Mouse (Mus musculus) stomach, postnatal 0 days (tissue): ENCODE measurements around the gene Phgdh. TPM values are rescaled to one million over a fixed set of nuclear protein-coding genes. Genes with fewer than 3 reads are reported as not detected.
A peak's percentile ranks its signal among the peaks of the same experiment; 100 is the strongest.
"Not testable (repeated sequence)": the region's sequence is repeated elsewhere in the genome, so short reads cannot be mapped to it uniquely, and the experiment has no call there.

Experiments
- ATAC-seq: fragments of 200-750 bp; cut with Nextera tagmentation; 2 replicates; pipeline ENCODE4 v1.8.0; 2017; ENCODE audit not compliant: low FRiP score, low TSS enrichment
- DNase-seq: peaks from one replicate; pipeline ENCODE4 v3.0.0-alpha.2; 2016; ENCODE audit warnings: low spot score
- H3K27ac ChIP-seq: fragments of 300-500 bp; sonication (generic); replicated peaks from 2 replicates; pipeline ENCODE4 v1.5.1; 2014; ENCODE audit warnings: mild to moderate bottlenecking, control low read depth
- H3K27me3 ChIP-seq: fragments of 300-500 bp; sonication (generic); 2 replicates; pipeline ENCODE4 v1.6.1; 2014; ENCODE audit warnings: low read length; ENCODE audit not compliant: control insufficient read depth, insufficient read depth
- H3K36me3 ChIP-seq: fragments of 300-500 bp; sonication (generic); 2 replicates; pipeline ENCODE4 v1.6.1; 2014; ENCODE audit warnings: low read length, mixed read lengths; ENCODE audit not compliant: control insufficient read depth, insufficient read depth
- H3K4me1 ChIP-seq: fragments of 300-500 bp; sonication (generic); replicated peaks from 2 replicates; pipeline ENCODE4 v1.6.1; 2014; ENCODE audit warnings: antibody characterized with exemption; ENCODE audit not compliant: control insufficient read depth, insufficient read depth
- H3K4me2 ChIP-seq: fragments of 300-500 bp; sonication (generic); replicated peaks from 2 replicates; pipeline ENCODE4 v1.6.1; 2014; ENCODE audit warnings: low read depth, mild to moderate bottlenecking, control low read depth, moderate library complexity
- H3K4me3 ChIP-seq: fragments of 300-500 bp; sonication (generic); 2 replicates; pipeline ENCODE4 v1.5.1; 2014; ENCODE audit warnings: low read depth, low read length, control low read depth
- H3K9ac ChIP-seq: fragments of 300-500 bp; sonication (generic); 2 replicates; pipeline ENCODE4 v1.6.1; 2014; ENCODE audit warnings: mild to moderate bottlenecking, low read length, control low read depth, mixed read lengths
- H3K9me3 ChIP-seq: fragments of 300-500 bp; sonication (generic); 2 replicates; pipeline ENCODE4 v1.6.1; 2016; ENCODE audit warnings: low read length; ENCODE audit not compliant: control insufficient read depth
- CTCF ChIP-seq: IDR thresholded peaks from 2 replicates; pipeline ENCODE4 v1.5.1; 2016; ENCODE audit warnings: antibody characterized with exemption, low read depth, mild to moderate bottlenecking, moderate library complexity
- EP300 ChIP-seq: optimal IDR thresholded peaks from 2 replicates; pipeline ENCODE3; 2016; ENCODE audit warnings: antibody characterized with exemption
- WGBS: fragments of 180-500 bp; shearing (Covaris S2); extraction: QIAGEN DNeasy Blood & Tissue Kit; methylation state at CpG from one replicate; pipeline ENCODE4 v1.1.7; 2014; 5-methylcytosine and 5-hydroxymethylcytosine counted together
- polyA plus RNA-seq: library from polyadenylated mRNA; unstranded; fragments of >200 nt; fragmentation: Nextera tagmentation; extraction: Ambion mirVana; gene quantifications from 2 replicates; pipeline ENCODE4 v1.2.1, GENCODE M21; 2015

Gene Phgdh
- 87.7 and 95.1 TPM in 2 replicates for polyA plus RNA-seq

DNA sequence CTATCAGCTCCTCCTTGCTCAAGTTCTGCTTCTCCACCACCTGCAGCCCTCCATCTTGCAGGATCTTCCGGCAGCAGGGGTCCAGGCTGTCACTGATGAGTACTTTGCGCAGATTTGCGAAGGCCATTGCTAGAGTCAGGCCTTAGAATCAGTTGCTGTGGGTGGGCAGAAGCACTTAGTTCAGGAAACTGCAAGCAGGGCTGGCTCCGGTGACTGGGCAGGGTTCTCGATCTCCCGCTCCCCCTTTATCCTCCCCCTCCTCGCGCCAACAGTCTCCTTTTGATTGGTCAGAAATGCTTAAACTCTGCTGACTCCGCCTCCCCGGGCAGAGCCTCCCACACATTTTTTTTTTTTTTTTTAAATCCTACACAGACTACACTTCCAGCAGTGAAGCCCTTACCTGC, at the start of gene Phgdh:
Gene Phgdh, minus strand, starts transcription at position 285 of the 404 bp plus-strand sequence.
- DNase-seq (peak; percentile 72), ATAC-seq (peak; percentile 72)
- not testable (repeated sequence) for H3K36me3 ChIP-seq, H3K27me3 ChIP-seq, H3K9me3 ChIP-seq, H3K4me1 ChIP-seq
- peak within 1 kb of the TSS; percentile 66 for H3K9ac ChIP-seq
- peak within 1 kb of the TSS; percentile 83 for H3K27ac ChIP-seq
- peak within 1 kb of the TSS; percentile 57 for H3K4me3 ChIP-seq
- 0% methylated on average over 10 of the region's 10 CpGs for WGBS
- peak within 1 kb of the TSS; percentile 95 for H3K4me2 ChIP-seq

DNA sequence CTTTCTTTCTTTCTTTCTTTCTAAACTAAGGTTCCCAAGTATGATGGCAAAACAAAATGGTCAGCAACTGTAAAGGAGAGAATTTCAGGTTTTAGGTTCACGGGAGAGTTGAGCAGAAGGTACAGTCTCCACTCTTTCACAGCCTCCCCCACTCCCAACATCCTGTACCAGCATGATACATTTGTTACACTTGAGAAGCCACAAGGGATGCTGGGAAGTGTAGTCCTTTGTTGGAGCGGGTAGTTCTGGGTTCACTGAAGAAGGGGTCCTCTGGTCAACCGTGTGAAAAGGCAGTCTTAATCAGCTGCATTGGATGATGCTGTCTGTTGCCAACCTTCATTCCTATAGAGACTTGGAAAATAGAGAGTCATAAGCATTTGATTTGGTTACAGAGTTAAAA, 49.5 kb upstream of the Phgdh start:
- Histone ChIP-seq H3K4me2 (no peak overlapping the region), H3K9me3 (no peaks in the 10 kb centered on the region), H3K9ac (no peak overlapping the region), H3K4me1 (no peaks in the 10 kb centered on the region), H3K27ac (no peak overlapping the region), H3K36me3 (no peaks in the 10 kb centered on the region), H3K4me3 (no peak overlapping the region), H3K27me3 (no peaks in the 10 kb centered on the region)
- WGBS, result 65% methylated on average over 3 of the region's 3 CpGs
- no peak for ATAC-seq
- DNase-seq, result no peak
- no peak for TF ChIP-seq EP300
- no peak for TF ChIP-seq CTCF

DNA sequence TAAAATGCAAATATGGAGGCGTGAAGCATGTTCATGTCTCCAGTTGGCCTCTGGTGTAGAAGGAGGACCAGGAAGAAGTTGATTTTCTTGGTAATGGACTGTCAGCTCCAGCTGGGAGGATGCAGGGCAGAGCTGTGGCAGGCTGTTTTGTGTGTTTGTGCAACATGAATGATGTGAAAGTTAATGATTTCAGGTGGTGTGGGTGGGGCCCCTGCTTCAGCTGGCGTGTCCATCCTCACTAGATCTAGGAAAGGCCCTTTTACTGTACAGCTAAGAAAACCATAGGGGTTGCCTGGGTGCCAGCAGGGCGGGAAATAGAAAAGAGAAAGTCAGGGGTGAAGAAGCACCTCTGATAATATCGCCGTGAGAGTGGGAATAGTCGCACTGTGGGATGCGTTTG, 48.0 kb upstream of the Phgdh start:
- no peak for ATAC-seq
- WGBS, result 64% methylated on average over 7 of the region's 7 CpGs
- no peak overlapping the region for H3K4me2 ChIP-seq
- H3K9me3 ChIP-seq, result no peaks in the 10 kb centered on the region
- H3K4me1 ChIP-seq, result peaks cover 4% of the 10 kb centered on the region; the same call in 1 of the 2 replicates
- no peaks in the 10 kb centered on the region for H3K36me3 ChIP-seq
- DNase-seq, result no peak
- no peak for TF ChIP-seq EP300
- TF ChIP-seq CTCF, result no peak
- no peak overlapping the region for H3K9ac ChIP-seq
- H3K4me3 ChIP-seq, result no peak overlapping the region
- no peak overlapping the region for H3K27ac ChIP-seq
- no peaks in the 10 kb centered on the region for H3K27me3 ChIP-seq

DNA sequence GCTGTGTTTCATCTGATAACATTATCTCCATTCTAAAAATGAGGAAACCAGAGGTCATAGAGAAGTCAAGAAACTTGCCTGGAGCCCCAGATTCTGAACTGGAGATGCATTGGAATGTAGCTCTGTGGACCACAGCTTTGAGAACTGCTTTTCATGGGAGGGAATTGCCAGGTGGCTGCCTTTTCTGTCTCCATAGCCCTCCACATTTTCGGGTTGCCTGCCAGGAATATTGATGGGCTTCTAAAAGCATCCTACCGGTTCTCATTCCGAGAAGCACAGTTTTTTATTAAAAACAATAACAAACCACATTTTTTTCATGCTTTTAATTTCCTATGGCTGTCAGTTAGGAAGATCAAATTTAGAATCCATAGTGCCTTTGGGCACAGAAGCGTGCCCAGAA, 47.3 kb upstream of the Phgdh start:
- H3K4me3 ChIP-seq, result no peak overlapping the region
- no peak overlapping the region for H3K4me2 ChIP-seq

DNA sequence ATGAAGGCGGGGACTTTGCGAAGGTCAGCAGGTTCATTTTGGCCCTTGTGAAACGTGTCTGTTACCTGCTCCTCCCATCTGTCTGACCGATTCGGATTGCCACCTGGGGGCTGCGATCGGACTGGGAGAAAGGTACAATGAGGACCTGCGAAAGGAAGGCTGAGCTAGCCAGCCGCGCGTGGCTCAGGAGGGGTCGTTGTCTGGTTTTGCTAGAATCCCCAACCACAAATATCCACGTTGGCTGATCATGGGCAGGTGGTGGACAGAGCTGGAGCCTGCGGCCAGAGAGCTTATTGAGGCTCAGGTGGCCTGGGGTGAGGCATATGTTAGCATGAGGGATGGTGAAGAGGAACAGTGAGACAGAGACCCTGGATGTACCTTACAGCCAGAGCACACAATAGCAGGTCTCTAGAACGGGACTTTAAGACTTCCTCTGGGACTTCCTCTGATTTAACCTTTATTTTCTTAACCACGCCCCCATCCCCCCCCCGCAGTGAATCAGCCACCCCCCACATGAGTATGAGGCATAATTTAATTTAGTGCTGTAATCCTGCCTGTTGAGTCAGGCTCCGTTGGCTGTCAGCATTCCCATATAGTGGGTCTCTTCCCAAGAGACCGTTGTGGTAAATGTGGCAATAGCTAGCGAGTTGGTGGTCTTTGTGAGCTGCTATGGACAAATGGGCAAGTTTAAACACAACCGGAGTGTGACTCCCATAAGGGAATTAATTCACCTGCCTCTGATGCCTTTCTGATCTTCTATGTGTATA, 43.4 kb upstream of the Phgdh start:
- no peak for ATAC-seq
- H3K27ac ChIP-seq, result no peak overlapping the region
- H3K27me3 ChIP-seq, result no peaks in the 10 kb centered on the region
- no peaks in the 10 kb centered on the region for H3K36me3 ChIP-seq
- peak overlapping the region; percentile 85 for H3K4me2 ChIP-seq
- 8% methylated on average over 21 of the region's 21 CpGs for WGBS
- DNase-seq, result no peak
- peak overlapping the region; percentile 54 for H3K9ac ChIP-seq
- H3K9me3 ChIP-seq, result no peaks in the 10 kb centered on the region
- H3K4me3 ChIP-seq, result peak overlapping the region; percentile 72
- H3K4me1 ChIP-seq, result peaks cover 4% of the 10 kb centered on the region; the same call in 1 of the 2 replicates
- TF ChIP-seq CTCF (no peak), EP300 (no peak)

More for the DNA sequence above, 47.3 kb upstream of the Phgdh start:
- H3K36me3 ChIP-seq, result no peaks in the 10 kb centered on the region
- WGBS, result 41% methylated on average over 4 of the region's 4 CpGs
- TF ChIP-seq EP300 (no peak), CTCF (no peak)
- H3K4me1 ChIP-seq, result peaks cover 4% of the 10 kb centered on the region; the same call in 1 of the 2 replicates
- no peak for DNase-seq
- no peak overlapping the region for H3K27ac ChIP-seq
- H3K9ac ChIP-seq, result no peak overlapping the region
- no peaks in the 10 kb centered on the region for H3K27me3 ChIP-seq
- H3K9me3 ChIP-seq, result no peaks in the 10 kb centered on the region
- no peak for ATAC-seq

DNA sequence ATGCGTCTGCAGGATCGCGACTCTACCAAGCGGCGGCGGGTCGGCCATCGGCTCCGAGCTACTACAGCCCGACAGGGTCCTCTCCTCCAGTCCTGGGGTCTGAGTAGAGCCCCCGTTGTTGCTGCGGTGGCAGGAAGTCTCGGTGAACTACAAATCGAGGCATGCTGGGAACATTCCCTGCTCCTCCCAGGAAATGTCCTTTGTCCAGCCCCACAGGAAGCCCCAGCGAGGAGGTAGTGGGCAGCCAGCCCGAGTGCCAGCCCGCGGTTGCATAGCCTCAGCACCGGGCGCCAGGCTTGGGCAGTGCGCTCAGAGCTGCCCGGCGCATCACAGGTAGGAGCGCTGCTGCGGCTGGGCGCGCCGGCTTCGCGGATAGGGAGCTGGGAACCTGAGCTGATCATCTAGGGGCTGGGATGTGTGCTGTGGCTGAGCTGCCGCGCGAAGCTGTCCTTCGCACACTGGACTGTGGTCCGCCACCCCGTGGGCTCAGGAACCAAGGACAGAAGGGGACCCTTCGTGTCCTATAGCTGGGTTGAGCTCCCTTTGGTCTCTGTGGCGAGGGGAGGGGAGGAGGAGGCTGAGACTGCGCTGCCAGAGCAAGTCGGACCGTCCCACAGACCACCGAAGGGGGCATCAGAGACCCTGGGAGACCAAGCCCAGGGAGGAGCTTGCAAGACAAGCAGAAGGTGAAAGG, 42.6 kb upstream of the Phgdh start, which contains the start of gene Zfp697:
Gene Zfp697, plus strand, starts transcription at position 216 of the 694 bp plus-strand sequence.
- H3K4me2 ChIP-seq, result peak within 1 kb of the TSS; percentile 85

More for the DNA sequence above, 42.6 kb upstream of the Phgdh start, which contains the start of gene Zfp697:
- Histone ChIP-seq H3K36me3 (no peaks in the 10 kb centered on the region), H3K27ac (no peak within 1 kb of the TSS), H3K9me3 (no peaks in the 10 kb centered on the region), H3K9ac (peak within 1 kb of the TSS; percentile 58), H3K4me3 (peak within 1 kb of the TSS; percentile 72), H3K27me3 (no peaks in the 10 kb centered on the region), H3K4me1 (peaks cover 4% of the 10 kb centered on the region; the same call in 1 of the 2 replicates)
- DNase-seq, result peak; percentile 68
- peak; percentile 84 for ATAC-seq
- WGBS, result under 1% methylated on average over 42 of the region's 42 CpGs
- TF ChIP-seq CTCF (peak; percentile 56), EP300 (no peak)
